Mouse (Mus musculus) CH12.LX (cell line): ENCODE measurements at regions not wholly inside any gene's neighbourhood (a gene's known extent, or its start where the extent isn't known, plus 50 kb on each side); places are given as distances from the start of the nearest gene placed in this dataset.

Experiments
- CHD2 ChIP-seq: IDR thresholded peaks from 2 replicates; pipeline ENCODE4 v1.6.1; 2011; ENCODE audit warnings: low read length, improper control_type of control experiment
- CTCF ChIP-seq, 2 experiments: IDR thresholded peaks in 1 of 2; conservative IDR thresholded peaks in 1 of 2; 2 replicates each; pipeline ENCODE4 v1.5.1; 2011 to 2012; ENCODE audit warnings: low read depth in 2 of 2, low read length in 2 of 2, improper control_type of control experiment in 1 of 2, inconsistent platforms in 1 of 2, mild to moderate bottlenecking in 1 of 2, moderate library complexity in 1 of 2
- E2F4 ChIP-seq: IDR thresholded peaks from 2 replicates; pipeline ENCODE4 v1.6.1; 2011; ENCODE audit warnings: low read depth, low read length, improper control_type of control experiment; ENCODE audit not compliant: insufficient replicate concordance
- EP300 ChIP-seq: IDR thresholded peaks from 2 replicates; pipeline ENCODE4 v1.6.1; 2011; ENCODE audit warnings: low read length, improper control_type of control experiment

DNA sequence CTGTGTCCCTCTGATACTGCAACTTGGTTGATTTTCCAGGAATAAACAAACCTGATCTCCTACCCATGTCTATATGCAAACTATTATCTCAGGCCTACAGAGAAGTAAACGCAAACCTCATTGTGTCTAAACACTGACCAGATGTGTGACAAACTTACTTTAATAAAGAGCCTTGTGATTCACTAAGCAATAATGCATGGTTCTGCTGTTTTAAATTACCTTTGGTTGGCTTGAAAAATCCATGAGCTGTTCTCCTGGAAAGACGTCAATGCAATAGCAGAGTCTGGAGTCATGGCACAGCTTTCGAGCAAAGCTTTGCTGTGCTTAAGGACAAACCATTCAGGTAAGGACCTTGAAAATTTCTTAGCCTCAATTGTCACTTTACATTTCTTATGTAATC lies 95.4 kb upstream of the Dusp10 start:
- no peak for TF ChIP-seq CTCF (conservative IDR thresholded peaks at IDR 0.05 in 1 of 2, IDR thresholded peaks at IDR 0.05 in 1 of 2; ENCODE audit: low read depth in 2 of 2, low read length in 2 of 2)
- no peak for TF ChIP-seq EP300
- TF ChIP-seq E2F4, result no peak
- no peak for TF ChIP-seq CHD2
